Mouse (Mus musculus): Measurements from ENCODE around the gene Tmem208. TPM values are rescaled to one million over a fixed set of nuclear protein-coding genes. Genes with fewer than 3 reads are reported as not detected.
A peak's percentile ranks its signal among the peaks of the same experiment; 100 is the strongest.

The Tmem208 gene
- polyA plus RNA-seq, 1 experiment from 2014 or later, result 111 TPM

- ATAC-seq (ENCODE audit: insufficient read depth, low FRiP score, low TSS enrichment) (peak; percentile 15), DNase-seq (ENCODE audit: low spot score) (peak; percentile 71)
- Histone ChIP-seq H3K9ac (ENCODE audit: low read length) (peak overlapping the region; percentile 76), H3K27ac (ENCODE audit: low read depth, low read length) (no peak overlapping the region), H3K4me2 (ENCODE audit: low read depth) (peak overlapping the region; percentile 97), H3K36me3 (ENCODE audit: control insufficient read depth, insufficient read depth, low read length) (no peaks in the 10 kb centered on the region), H3K4me1 (ENCODE audit: control insufficient read depth, insufficient read depth, low read length) (peaks cover 21% of the 10 kb centered on the region; the same call in 1 of the 2 replicates), H3K27me3 (ENCODE audit: control insufficient read depth, insufficient read depth, low read length) (0 out of 2 replicates have a peak, but pooled peaks cover 2% of the 10 kb centered on the region), H3K9me3 (ENCODE audit: control insufficient read depth, low read length) (no peaks in the 10 kb centered on the region), H3K4me3 (ENCODE audit: low read depth, low read length) (peak overlapping the region; percentile 60)
- WGBS, result under 1% methylated on average over 30 of the region's 48 CpGs
These were observed 23.1 kb downstream of the Tmem208 start for GRCm38 (mm10) chr8:105349096-105349771.

GRCm38 (mm10) chr8:105350186-105350585 lies 24.0 kb downstream of the Tmem208 start:
- 43% methylated on average over 7 of the region's 7 CpGs for WGBS
- H3K4me1 ChIP-seq (ENCODE audit: control insufficient read depth, insufficient read depth, low read length), result peaks cover 21% of the 10 kb centered on the region

GRCm38 (mm10) chr8:105353583-105354135 lies 27.5 kb downstream of the Tmem208 start:
- 0 out of 2 replicates have a peak, but pooled peaks cover 2% of the 10 kb centered on the region for H3K27me3 ChIP-seq (ENCODE audit: control insufficient read depth, insufficient read depth, low read length)
- no peak overlapping the region for H3K4me2 ChIP-seq (ENCODE audit: low read depth)
- no peak overlapping the region for H3K27ac ChIP-seq (ENCODE audit: low read depth, low read length)

More at GRCm38 (mm10) chr8:105350186-105350585, 24.0 kb downstream of the Tmem208 start:
- Histone ChIP-seq H3K9me3 (ENCODE audit: control insufficient read depth, low read length) (no peaks in the 10 kb centered on the region), H3K4me2 (ENCODE audit: low read depth) (peak overlapping the region; percentile 97; the same call in 1 of the 2 replicates), H3K9ac (ENCODE audit: low read length) (no peak overlapping the region), H3K36me3 (ENCODE audit: control insufficient read depth, insufficient read depth, low read length) (no peaks in the 10 kb centered on the region), H3K27ac (ENCODE audit: low read depth, low read length) (no peak overlapping the region), H3K27me3 (ENCODE audit: control insufficient read depth, insufficient read depth, low read length) (0 out of 2 replicates have a peak, but pooled peaks cover 2% of the 10 kb centered on the region), H3K4me3 (ENCODE audit: low read depth, low read length) (no peak overlapping the region)
- DNase-seq (ENCODE audit: low spot score) (no peak), ATAC-seq (ENCODE audit: insufficient read depth, low FRiP score, low TSS enrichment) (no peak)

GRCm38 (mm10) chr8:105354549-105354948 lies 28.4 kb downstream of the Tmem208 start:
- ATAC-seq (ENCODE audit: insufficient read depth, low FRiP score, low TSS enrichment) (no peak), DNase-seq (ENCODE audit: low spot score) (no peak)
- Histone ChIP-seq H3K27ac (ENCODE audit: low read depth, low read length) (no peak overlapping the region), H3K4me1 (ENCODE audit: control insufficient read depth, insufficient read depth, low read length) (peaks cover 10% of the 10 kb centered on the region), H3K4me3 (ENCODE audit: low read depth, low read length) (no peak overlapping the region), H3K4me2 (ENCODE audit: low read depth) (no peak overlapping the region), H3K36me3 (ENCODE audit: control insufficient read depth, insufficient read depth, low read length) (no peaks in the 10 kb centered on the region), H3K9ac (ENCODE audit: low read length) (no peak overlapping the region), H3K27me3 (ENCODE audit: control insufficient read depth, insufficient read depth, low read length) (0 out of 2 replicates have a peak, but pooled peaks cover 2% of the 10 kb centered on the region), H3K9me3 (ENCODE audit: control insufficient read depth, low read length) (no peaks in the 10 kb centered on the region)
- 73% methylated on average over 4 of the region's 4 CpGs for WGBS

More at GRCm38 (mm10) chr8:105353583-105354135, 27.5 kb downstream of the Tmem208 start:
- peaks cover 10% of the 10 kb centered on the region for H3K4me1 ChIP-seq (ENCODE audit: control insufficient read depth, insufficient read depth, low read length)
- WGBS, result 76% methylated on average over 8 of the region's 8 CpGs
- H3K9me3 ChIP-seq (ENCODE audit: control insufficient read depth, low read length), result no peaks in the 10 kb centered on the region
- no peak for ATAC-seq (ENCODE audit: insufficient read depth, low FRiP score, low TSS enrichment)
- H3K4me3 ChIP-seq (ENCODE audit: low read depth, low read length), result no peak overlapping the region
- H3K36me3 ChIP-seq (ENCODE audit: control insufficient read depth, insufficient read depth, low read length), result no peaks in the 10 kb centered on the region
- no peak overlapping the region for H3K9ac ChIP-seq (ENCODE audit: low read length)
- no peak for DNase-seq (ENCODE audit: low spot score)

- Histone ChIP-seq H3K4me1 (ENCODE audit: control insufficient read depth, insufficient read depth, low read length) (peaks cover 3% of the 10 kb centered on the region), H3K36me3 (ENCODE audit: control insufficient read depth, insufficient read depth, low read length) (no peaks in the 10 kb centered on the region), H3K27ac (ENCODE audit: low read depth, low read length) (no peak overlapping the region), H3K4me2 (ENCODE audit: low read depth) (no peak overlapping the region), H3K9me3 (ENCODE audit: control insufficient read depth, low read length) (no peaks in the 10 kb centered on the region), H3K4me3 (ENCODE audit: low read depth, low read length) (no peak overlapping the region), H3K9ac (ENCODE audit: low read length) (no peak overlapping the region), H3K27me3 (ENCODE audit: control insufficient read depth, insufficient read depth, low read length) (no peaks in the 10 kb centered on the region)
- 63% methylated on average over 26 of the region's 26 CpGs for WGBS
- no peak for DNase-seq (ENCODE audit: low spot score)
- ATAC-seq (ENCODE audit: insufficient read depth, low FRiP score, low TSS enrichment), result no peak
These were observed 29.2 kb downstream of the Tmem208 start for GRCm38 (mm10) chr8:105355179-105356024.

- H3K36me3 ChIP-seq (ENCODE audit: control insufficient read depth, insufficient read depth, low read length), result no peaks in the 10 kb centered on the region
- no peak overlapping the region for H3K4me2 ChIP-seq (ENCODE audit: low read depth)
- no peak overlapping the region for H3K27ac ChIP-seq (ENCODE audit: low read depth, low read length)
- no peaks in the 10 kb centered on the region for H3K9me3 ChIP-seq (ENCODE audit: control insufficient read depth, low read length)
- WGBS, result 91% methylated on average over 14 of the region's 14 CpGs
- no peaks in the 10 kb centered on the region for H3K27me3 ChIP-seq (ENCODE audit: control insufficient read depth, insufficient read depth, low read length)
- no peak overlapping the region for H3K9ac ChIP-seq (ENCODE audit: low read length)
- peaks cover 3% of the 10 kb centered on the region; the same call in 1 of the 2 replicates for H3K4me1 ChIP-seq (ENCODE audit: control insufficient read depth, insufficient read depth, low read length)
- DNase-seq (ENCODE audit: low spot score) (no peak), ATAC-seq (ENCODE audit: insufficient read depth, low FRiP score, low TSS enrichment) (no peak)
- no peak overlapping the region for H3K4me3 ChIP-seq (ENCODE audit: low read depth, low read length)
These were observed 30.5 kb downstream of the Tmem208 start for GRCm38 (mm10) chr8:105356681-105357080.

GRCm38 (mm10) chr8:105359208-105359607 lies 33.1 kb downstream of the Tmem208 start:
- Histone ChIP-seq H3K9me3 (ENCODE audit: control insufficient read depth, low read length) (no peaks in the 10 kb centered on the region), H3K9ac (ENCODE audit: low read length) (no peak overlapping the region), H3K27me3 (ENCODE audit: control insufficient read depth, insufficient read depth, low read length) (no peaks in the 10 kb centered on the region), H3K4me2 (ENCODE audit: low read depth) (no peak overlapping the region), H3K36me3 (ENCODE audit: control insufficient read depth, insufficient read depth, low read length) (no peaks in the 10 kb centered on the region), H3K4me1 (ENCODE audit: control insufficient read depth, insufficient read depth, low read length) (peaks cover 3% of the 10 kb centered on the region; the same call in 1 of the 2 replicates), H3K27ac (ENCODE audit: low read depth, low read length) (no peak overlapping the region), H3K4me3 (ENCODE audit: low read depth, low read length) (no peak overlapping the region)
- ATAC-seq (ENCODE audit: insufficient read depth, low FRiP score, low TSS enrichment) (no peak), DNase-seq (ENCODE audit: low spot score) (no peak)
- WGBS, result 80% methylated on average over 15 of the region's 15 CpGs

- H3K4me1 ChIP-seq (ENCODE audit: control insufficient read depth, insufficient read depth, low read length), result peaks cover 3% of the 10 kb centered on the region; the same call in 1 of the 2 replicates
- no peaks in the 10 kb centered on the region for H3K27me3 ChIP-seq (ENCODE audit: control insufficient read depth, insufficient read depth, low read length)
- H3K27ac ChIP-seq (ENCODE audit: low read depth, low read length), result no peak overlapping the region
- H3K9me3 ChIP-seq (ENCODE audit: control insufficient read depth, low read length), result no peaks in the 10 kb centered on the region
- H3K36me3 ChIP-seq (ENCODE audit: control insufficient read depth, insufficient read depth, low read length), result no peaks in the 10 kb centered on the region
- 50% methylated on average over 4 of the region's 4 CpGs for WGBS
- no peak overlapping the region for H3K4me2 ChIP-seq (ENCODE audit: low read depth)
- no peak overlapping the region for H3K9ac ChIP-seq (ENCODE audit: low read length)
- no peak for ATAC-seq (ENCODE audit: insufficient read depth, low FRiP score, low TSS enrichment)
- H3K4me3 ChIP-seq (ENCODE audit: low read depth, low read length), result no peak overlapping the region
- DNase-seq (ENCODE audit: low spot score), result peak; percentile 57
These were observed 33.5 kb downstream of the Tmem208 start for GRCm38 (mm10) chr8:105359646-105360045.

Measured in neural tube, embryonic 11.5 days (tissue).